Mouse (Mus musculus): ENCODE results near the gene Ddx39b. TPM values are rescaled to one million over a fixed set of nuclear protein-coding genes. Genes with fewer than 3 reads are reported as not detected.
A peak's percentile ranks its signal among the peaks of the same experiment; 100 is the strongest.

The Ddx39b gene
- polyA plus RNA-seq, 1 experiment = 206 TPM

DNA sequence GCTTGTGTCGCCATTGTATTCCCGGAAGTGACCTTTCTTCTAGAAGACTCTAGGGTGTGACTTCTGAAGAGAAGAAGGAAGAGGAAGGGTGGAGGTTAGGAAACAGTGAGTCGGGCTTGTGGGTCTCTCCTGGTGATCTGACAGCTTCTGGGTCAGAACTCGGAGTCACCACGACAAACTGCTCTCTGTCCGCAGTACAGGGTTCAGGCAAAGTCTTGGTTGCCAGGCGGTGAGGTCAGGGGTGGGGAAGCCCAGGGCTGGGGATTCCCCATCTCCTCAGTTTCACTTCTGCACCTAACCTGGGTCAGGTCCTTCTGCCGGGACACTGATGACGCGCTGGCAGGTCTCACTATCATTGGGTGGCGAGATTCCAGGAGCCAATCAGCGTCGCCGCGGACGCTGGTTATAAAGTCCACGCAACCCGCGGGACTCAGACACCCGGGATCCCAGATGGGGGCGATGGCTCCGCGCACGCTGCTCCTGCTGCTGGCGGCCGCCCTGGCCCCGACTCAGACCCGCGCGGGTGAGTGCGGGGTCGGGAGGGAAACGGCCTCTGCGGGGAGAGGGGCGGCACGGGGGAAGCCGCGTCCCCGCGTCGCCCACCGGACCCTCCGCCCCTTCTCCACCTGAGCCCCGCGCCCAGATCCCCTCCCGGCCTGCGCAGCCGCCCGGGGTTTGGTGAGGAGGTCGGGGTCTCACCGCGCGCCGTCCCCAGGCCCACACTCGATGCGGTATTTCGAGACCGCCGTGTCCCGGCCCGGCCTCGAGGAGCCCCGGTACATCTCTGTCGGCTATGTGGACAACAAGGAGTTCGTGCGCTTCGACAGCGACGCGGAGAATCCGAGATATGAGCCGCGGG, 21.3 kb downstream of the Ddx39b start, which contains the start of gene H2-D1:
Gene H2-D1 (plus strand): TSS at position 67 of the 859 bp plus-strand sequence.
- under 1% methylated on average over 73 of the region's 73 CpGs for WGBS
- H3K36me3 ChIP-seq (ENCODE audit: control insufficient read depth, insufficient read depth, low read length) = no peaks in the 10 kb centered on the region
- H3K27me3 ChIP-seq (replicated peaks; ENCODE audit: control insufficient read depth, insufficient read depth, low read length) = no peaks in the 10 kb centered on the region
- H3K4me3 ChIP-seq (ENCODE audit: insufficient read depth, low read depth, low read length) = peak within 1 kb of the TSS; percentile 71
- H3K27ac ChIP-seq (ENCODE audit: insufficient read depth, low read depth, low read length) = peak within 1 kb of the TSS; percentile 50; the same call in 1 of the 2 replicates
- H3K4me1 ChIP-seq (ENCODE audit: control insufficient read depth, insufficient read depth, low read length) = peaks cover 8% of the 10 kb centered on the region; the same call in 1 of the 2 replicates
- TF ChIP-seq POLR2A (IDR thresholded peaks at IDR 0.05; ENCODE audit: low read depth, low read length) (peak; percentile 85), CTCF (conservative IDR thresholded peaks at IDR 0.05; ENCODE audit: insufficient read depth, insufficient read length, low read depth, low read length) (no peak)
- DNase-seq = peak; percentile 98

- TF ChIP-seq CTCF (conservative IDR thresholded peaks at IDR 0.05; ENCODE audit: insufficient read depth, insufficient read length, low read depth, low read length) (no peak), POLR2A (IDR thresholded peaks at IDR 0.05; ENCODE audit: low read depth, low read length) (no peak)
- WGBS = 1% methylated on average over 31 of the region's 31 CpGs
- H3K27ac ChIP-seq (ENCODE audit: insufficient read depth, low read depth, low read length) = peak overlapping the region; percentile 29; the same call in 1 of the 2 replicates
- H3K4me3 ChIP-seq (ENCODE audit: insufficient read depth, low read depth, low read length) = peak overlapping the region; percentile 71
- H3K4me1 ChIP-seq (ENCODE audit: control insufficient read depth, insufficient read depth, low read length) = peaks cover 8% of the 10 kb centered on the region; the same call in 1 of the 2 replicates
- no peaks in the 10 kb centered on the region for H3K27me3 ChIP-seq (replicated peaks; ENCODE audit: control insufficient read depth, insufficient read depth, low read length)
- DNase-seq = peak; percentile 52
- no peaks in the 10 kb centered on the region for H3K36me3 ChIP-seq (ENCODE audit: control insufficient read depth, insufficient read depth, low read length)
These were observed 22.0 kb downstream of the Ddx39b start for GRCm38 (mm10) chr17:35263523-35263883.

DNA sequence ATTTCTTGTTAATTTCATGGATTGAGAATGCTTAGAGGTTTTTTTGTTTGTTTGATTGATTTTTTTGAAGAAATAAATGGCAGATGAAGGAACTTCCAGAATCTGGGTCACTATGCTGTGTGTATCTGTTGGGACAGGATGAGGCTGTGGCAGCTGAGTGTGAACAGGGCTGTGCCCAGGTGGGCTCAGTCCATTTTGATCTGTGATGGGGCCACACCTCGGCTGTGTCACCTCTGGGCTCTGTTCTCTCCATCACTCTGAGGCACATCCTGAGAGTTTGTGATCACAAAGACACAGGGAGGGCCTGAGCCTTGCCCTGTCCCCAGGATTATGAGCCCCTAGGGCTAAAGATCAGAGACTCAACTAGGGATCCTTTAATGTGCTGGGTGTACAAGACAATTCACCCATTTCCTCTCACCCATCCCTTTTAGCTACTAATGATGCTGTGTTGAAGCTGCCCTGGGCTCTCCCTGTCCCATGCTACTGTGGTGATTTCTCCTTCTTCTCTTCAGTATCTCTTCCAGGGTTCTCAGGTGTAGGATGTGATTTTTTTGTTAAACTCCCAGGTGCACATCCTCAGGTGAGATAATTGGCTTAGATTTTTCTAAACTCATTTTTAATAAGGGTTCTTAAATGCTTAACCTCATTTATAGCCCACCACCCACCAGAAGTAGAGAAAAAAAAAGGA, 26.0 kb downstream of the Ddx39b start:
- H3K4me3 ChIP-seq (ENCODE audit: insufficient read depth, low read depth, low read length) = no peak overlapping the region
- H3K4me1 ChIP-seq (ENCODE audit: control insufficient read depth, insufficient read depth, low read length) = peaks cover 2% of the 10 kb centered on the region; the same call in 1 of the 2 replicates
- no peak overlapping the region for H3K27ac ChIP-seq (ENCODE audit: insufficient read depth, low read depth, low read length)
- TF ChIP-seq CTCF (conservative IDR thresholded peaks at IDR 0.05; ENCODE audit: insufficient read depth, insufficient read length, low read depth, low read length) (no peak), POLR2A (IDR thresholded peaks at IDR 0.05; ENCODE audit: low read depth, low read length) (no peak)
- H3K27me3 ChIP-seq (replicated peaks; ENCODE audit: control insufficient read depth, insufficient read depth, low read length) = no peaks in the 10 kb centered on the region
- DNase-seq = no peak
- no peaks in the 10 kb centered on the region for H3K36me3 ChIP-seq (ENCODE audit: control insufficient read depth, insufficient read depth, low read length)
- 77% methylated on average over 1 of the region's 1 CpGs for WGBS

GRCm38 (mm10) chr17:35269653-35270347, 28.3 kb downstream of the Ddx39b start:
- Histone ChIP-seq H3K36me3 (ENCODE audit: control insufficient read depth, insufficient read depth, low read length) (no peaks in the 10 kb centered on the region), H3K4me1 (ENCODE audit: control insufficient read depth, insufficient read depth, low read length) (no peaks in the 10 kb centered on the region), H3K27ac (ENCODE audit: insufficient read depth, low read depth, low read length) (no peak overlapping the region), H3K27me3 (replicated peaks; ENCODE audit: control insufficient read depth, insufficient read depth, low read length) (no peaks in the 10 kb centered on the region), H3K4me3 (ENCODE audit: insufficient read depth, low read depth, low read length) (no peak overlapping the region)
- 26% methylated on average over 3 of the region's 3 CpGs for WGBS
- no peak for DNase-seq
- no peak for TF ChIP-seq CTCF (conservative IDR thresholded peaks at IDR 0.05; ENCODE audit: insufficient read depth, insufficient read length, low read depth, low read length)
- TF ChIP-seq POLR2A (IDR thresholded peaks at IDR 0.05; ENCODE audit: low read depth, low read length) = no peak

GRCm38 (mm10) chr17:35272249-35272648, 30.7 kb downstream of the Ddx39b start:
- Histone ChIP-seq H3K27me3 (replicated peaks; ENCODE audit: control insufficient read depth, insufficient read depth, low read length) (no peaks in the 10 kb centered on the region), H3K36me3 (ENCODE audit: control insufficient read depth, insufficient read depth, low read length) (no peaks in the 10 kb centered on the region), H3K4me1 (ENCODE audit: control insufficient read depth, insufficient read depth, low read length) (no peaks in the 10 kb centered on the region), H3K27ac (ENCODE audit: insufficient read depth, low read depth, low read length) (no peak overlapping the region), H3K4me3 (ENCODE audit: insufficient read depth, low read depth, low read length) (no peak overlapping the region)
- WGBS = 85% methylated on average over 3 of the region's 3 CpGs
- TF ChIP-seq CTCF (conservative IDR thresholded peaks at IDR 0.05; ENCODE audit: insufficient read depth, insufficient read length, low read depth, low read length) = no peak
- no peak for TF ChIP-seq POLR2A (IDR thresholded peaks at IDR 0.05; ENCODE audit: low read depth, low read length)
- no peak for DNase-seq

- no peak overlapping the region for H3K4me3 ChIP-seq (ENCODE audit: insufficient read depth, low read depth, low read length)
- H3K4me1 ChIP-seq (ENCODE audit: control insufficient read depth, insufficient read depth, low read length) = no peaks in the 10 kb centered on the region
- H3K27ac ChIP-seq (ENCODE audit: insufficient read depth, low read depth, low read length) = no peak overlapping the region
- H3K36me3 ChIP-seq (ENCODE audit: control insufficient read depth, insufficient read depth, low read length) = no peaks in the 10 kb centered on the region
- TF ChIP-seq POLR2A (IDR thresholded peaks at IDR 0.05; ENCODE audit: low read depth, low read length) (no peak), CTCF (conservative IDR thresholded peaks at IDR 0.05; ENCODE audit: insufficient read depth, insufficient read length, low read depth, low read length) (peak; percentile 83)
- no peaks in the 10 kb centered on the region for H3K27me3 ChIP-seq (replicated peaks; ENCODE audit: control insufficient read depth, insufficient read depth, low read length)
- peak; percentile 88 for DNase-seq
- WGBS = 6% methylated on average over 11 of the region's 11 CpGs
These were observed 33.2 kb downstream of the Ddx39b start for GRCm38 (mm10) chr17:35274770-35275169.
